Comparison of ENCODE assay signal across 9 mouse cellular contexts in the genomic region with DNA sequence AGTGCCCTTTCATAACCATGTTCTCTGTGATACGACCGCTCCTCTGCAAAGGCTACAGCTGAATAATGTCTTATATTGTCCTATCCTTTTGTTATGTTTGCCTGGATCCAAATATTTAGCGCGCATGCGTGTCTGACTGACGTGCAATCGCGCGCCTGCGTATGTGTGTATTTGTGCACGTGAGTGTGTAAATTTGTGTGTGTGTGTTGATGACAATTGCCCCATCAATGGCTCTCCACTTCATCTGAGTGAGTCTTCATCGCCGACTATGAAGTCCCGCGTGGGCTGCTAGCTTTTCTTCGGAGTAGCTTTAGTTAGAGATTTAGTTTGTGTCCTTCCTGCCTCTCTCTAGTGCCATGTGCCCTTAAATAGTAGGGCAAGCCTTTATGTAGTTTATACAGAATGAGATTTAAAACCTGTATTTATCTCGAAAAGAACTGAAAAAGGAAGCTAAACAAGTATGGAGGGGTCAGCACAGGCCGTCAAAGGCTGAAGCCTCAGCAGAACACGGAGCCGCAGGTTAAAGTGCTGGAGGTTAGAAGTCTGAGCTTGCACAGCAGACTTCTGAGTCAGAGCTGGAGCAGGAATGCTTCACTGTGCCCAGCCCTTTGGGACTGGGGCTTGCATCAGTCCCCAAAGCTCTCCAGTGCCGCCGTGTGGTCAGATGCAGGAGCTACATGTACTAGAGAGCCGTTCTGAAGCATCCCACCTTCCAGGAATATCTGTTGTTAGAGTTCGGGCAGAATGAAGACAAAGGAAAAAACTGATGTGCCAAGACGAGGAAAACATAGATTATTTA. TPM values are rescaled to one million over a fixed set of nuclear protein-coding genes. Genes with fewer than 3 reads are reported as not detected.
DNase-seq lines count a peak whose midpoint lies in the region; ATAC-seq and TF ChIP-seq lines count a peak whose summit lies in the region.
"Had no signal": no experiment of that assay in that cellular context is flagged by ENCODE, and none has a peak within 500 bp of the region (broad histone marks: within the 10 kb centered on the region; RNA-seq: fewer than 3 reads in every experiment).

No protein-coding gene starts in this region.

- no peak overlapping the region for H3K4me3 ChIP-seq in forebrain, embryonic 11.5 days (ENCODE audit: low read depth, low read length)
- no peak overlapping the region for H3K4me3 ChIP-seq in heart, embryonic 16.5 days (ENCODE audit: low read length)
- H3K4me3 ChIP-seq in liver, embryonic 14.5 days (ENCODE audit: insufficient read depth in 1 of 2, low read depth in 2 of 2, low read length in 2 of 2), result no peak overlapping the region
- no peak overlapping the region for H3K4me3 ChIP-seq in neural tube, embryonic 15.5 days (replicated peaks)
- H3K4me3 ChIP-seq: erythroblast, embryonic 14.5 days had no signal

- WGBS in forebrain, embryonic 11.5 days, result 54% methylated on average over 25 of the region's 25 CpGs
- 47% methylated on average over 25 of the region's 25 CpGs for WGBS in heart, embryonic 16.5 days
- 46% methylated on average over 25 of the region's 25 CpGs for WGBS in liver, embryonic 14.5 days (ENCODE audit: insufficient replicate concordance)
- 54% methylated on average over 25 of the region's 25 CpGs for WGBS in neural tube, embryonic 15.5 days

- TF ChIP-seq CTCF in liver, embryonic 14.5 days (IDR thresholded peaks at IDR 0.05; ENCODE audit: low read depth), result peak; percentile 91

- TF ChIP-seq EP300 in liver, embryonic 14.5 days (IDR thresholded peaks at IDR 0.05; ENCODE audit: low read depth), result no peak

- no peak overlapping the region for H3K27ac ChIP-seq in forebrain, embryonic 11.5 days (ENCODE audit: low read depth, low read length)
- H3K27ac ChIP-seq in heart, embryonic 16.5 days (ENCODE audit: low read length), result no peak overlapping the region
- H3K27ac ChIP-seq in liver, embryonic 14.5 days, result no peak overlapping the region
- H3K27ac ChIP-seq in neural tube, embryonic 15.5 days (replicated peaks), result no peak overlapping the region

- no peaks in the 10 kb centered on the region for H3K27me3 ChIP-seq in forebrain, embryonic 11.5 days (ENCODE audit: control insufficient read depth, insufficient read depth, low read length)
- no peaks in the 10 kb centered on the region for H3K27me3 ChIP-seq in heart, embryonic 16.5 days (ENCODE audit: control insufficient read depth, insufficient read depth, low read length)
- H3K27me3 ChIP-seq in liver, embryonic 14.5 days (ENCODE audit: control insufficient read depth, insufficient read depth, low read length), result no peaks in the 10 kb centered on the region
- no peaks in the 10 kb centered on the region for H3K27me3 ChIP-seq in neural tube, embryonic 15.5 days (replicated peaks)

- ATAC-seq in CD4-positive, CD25-positive, alpha-beta regulatory T cell, adult 4 months, result peak; percentile 99
- peak; percentile 76 for ATAC-seq in forebrain, embryonic 11.5 days (replicated peaks; ENCODE audit: low FRiP score)
- ATAC-seq in heart, embryonic 16.5 days (replicated peaks; ENCODE audit: extremely low read depth, insufficient read depth, low FRiP score), result peak; percentile 87
- peak; percentile 55; the same call in 1 of the 2 replicates for ATAC-seq in liver, embryonic 14.5 days (ENCODE audit: insufficient read depth)
- peak; percentile 80 for ATAC-seq in neural tube, embryonic 15.5 days (ENCODE audit: low FRiP score)

- H3K4me1 ChIP-seq in forebrain, embryonic 11.5 days (replicated peaks; ENCODE audit: control insufficient read depth, insufficient read depth, low read length), result no peaks in the 10 kb centered on the region
- H3K4me1 ChIP-seq in heart, embryonic 16.5 days (ENCODE audit: control insufficient read depth, insufficient read depth, low read length), result peaks cover 5% of the 10 kb centered on the region; the same call in 1 of the 2 replicates
- no peaks in the 10 kb centered on the region for H3K4me1 ChIP-seq in liver, embryonic 14.5 days (replicated peaks; ENCODE audit: control insufficient read depth in 2 of 2, insufficient read depth in 2 of 2, low read length in 1 of 2)
- H3K4me1 ChIP-seq in neural tube, embryonic 15.5 days, result peaks cover 3% of the 10 kb centered on the region; the same call in 1 of the 2 replicates

- H3K9me3 ChIP-seq in forebrain, embryonic 11.5 days (ENCODE audit: control insufficient read depth, low read length), result no peaks in the 10 kb centered on the region
- no peaks in the 10 kb centered on the region for H3K9me3 ChIP-seq in heart, embryonic 16.5 days (replicated peaks; ENCODE audit: control insufficient read depth, low read length)
- H3K9me3 ChIP-seq in liver, embryonic 14.5 days (ENCODE audit: control insufficient read depth, low read length), result no peaks in the 10 kb centered on the region
- no peaks in the 10 kb centered on the region for H3K9me3 ChIP-seq in neural tube, embryonic 15.5 days (replicated peaks)

- no peaks in the 10 kb centered on the region for H3K36me3 ChIP-seq in forebrain, embryonic 11.5 days (ENCODE audit: control insufficient read depth, insufficient read depth, low read length)
- no peaks in the 10 kb centered on the region for H3K36me3 ChIP-seq in heart, embryonic 16.5 days (ENCODE audit: control insufficient read depth, insufficient read depth)
- no peaks in the 10 kb centered on the region for H3K36me3 ChIP-seq in liver, embryonic 14.5 days (replicated peaks; ENCODE audit: control insufficient read depth, insufficient read depth, low read depth)
- H3K36me3 ChIP-seq in neural tube, embryonic 15.5 days, result no peaks in the 10 kb centered on the region

- H3K4me2 ChIP-seq in forebrain, embryonic 11.5 days (ENCODE audit: low read depth, low read length, severe bottlenecking), result no peak overlapping the region
- peak overlapping the region; percentile 43 for H3K4me2 ChIP-seq in heart, embryonic 16.5 days (ENCODE audit: low read depth, low read length)
- no peak overlapping the region for H3K4me2 ChIP-seq in liver, embryonic 14.5 days (ENCODE audit: low read depth)
- 0 out of 2 replicates have a peak overlapping the region, but pooled peaks have one; percentile 15 for H3K4me2 ChIP-seq in neural tube, embryonic 15.5 days

- H3K9ac ChIP-seq in forebrain, embryonic 11.5 days (ENCODE audit: low read length), result no peak overlapping the region
- H3K9ac ChIP-seq in heart, embryonic 16.5 days (ENCODE audit: low read length), result peak overlapping the region; percentile 50; the same call in 1 of the 2 replicates
- no peak overlapping the region for H3K9ac ChIP-seq in liver, embryonic 14.5 days (replicated peaks)
- H3K9ac ChIP-seq in neural tube, embryonic 15.5 days (replicated peaks), result no peak overlapping the region

- DNase-seq in c-Kit-positive CD71-negative TER-119-negative erythroid progenitor cells, embryonic 14.5 days (ENCODE audit: low read depth), result peak; percentile 44
- peak; percentile 89 for DNase-seq in forebrain, embryonic 11.5 days (ENCODE audit: low spot score)
- DNase-seq in kidney, postnatal 36 days, result peak; percentile 77 to 89
- peak; percentile 17 to 32 (median 26) for DNase-seq in liver, embryonic 14.5 days (ENCODE audit: low read depth in 3 of 3, low spot score in 3 of 3)
- peak; percentile 88 for DNase-seq in testis, postnatal 10 days (ENCODE audit: low spot score)

RNA-seq across cellular contexts. Expression of gene Shcbp1l, which starts 38.5 kb away (rescaled TPM):
- polyA plus RNA-seq in CD4-positive, CD25-positive, alpha-beta regulatory T cell, adult 4 months (2017; shearing (Covaris generic)), result under 1 TPM; 0.26 to 0.47 TPM
- polyA plus RNA-seq in forebrain, embryonic 11.5 days (2014; fragmentation: Nextera tagmentation; extraction: Ambion mirVana), result 0.19 and 0.37 TPM in 2 replicates
- polyA plus RNA-seq in heart, embryonic 16.5 days (2015; fragmentation: Nextera tagmentation; extraction: Ambion mirVana), result 0.11 and 0.26 TPM in 2 replicates
- polyA plus RNA-seq in liver, embryonic 14.5 days (2012; rRNA removed), result 0.22 and 0.27 TPM in 2 replicates
- polyA plus RNA-seq in liver, embryonic 14.5 days (2014; fragmentation: Nextera tagmentation; extraction: Ambion mirVana), result 0.28 and 0.32 TPM in 2 replicates
- 0.43 and 0.75 TPM in 2 replicates for polyA plus RNA-seq in neural tube, embryonic 15.5 days (2015; fragmentation: Nextera tagmentation; extraction: Ambion mirVana)
- polyA plus RNA-seq: erythroblast, embryonic 14.5 days had no signal

RNA-seq across cellular contexts. Expression of gene Lamc1, which starts 53.9 kb away (rescaled TPM):
- 10 to 100 TPM; 11.6 to 12.5 TPM for polyA plus RNA-seq in CD4-positive, CD25-positive, alpha-beta regulatory T cell, adult 4 months (2017; shearing (Covaris generic))
- polyA plus RNA-seq in forebrain, embryonic 11.5 days (2014; fragmentation: Nextera tagmentation; extraction: Ambion mirVana), result 31.4 and 31.5 TPM in 2 replicates
- polyA plus RNA-seq in heart, embryonic 16.5 days (2015; fragmentation: Nextera tagmentation; extraction: Ambion mirVana), result 73.8 and 85.3 TPM in 2 replicates
- 10.0 and 10.8 TPM in 2 replicates for polyA plus RNA-seq in liver, embryonic 14.5 days (2012; rRNA removed)
- 7.5 and 8.0 TPM in 2 replicates for polyA plus RNA-seq in liver, embryonic 14.5 days (2014; fragmentation: Nextera tagmentation; extraction: Ambion mirVana)
- polyA plus RNA-seq in neural tube, embryonic 15.5 days (2015; fragmentation: Nextera tagmentation; extraction: Ambion mirVana), result 17.1 and 22.8 TPM in 2 replicates

Comparison
In these comparisons a context has a peak if more than half of its experiments do, and no peak if none do; other contexts are left out.
1. DNase-seq: peak in every context shown above with its lines; median percentile 89 in forebrain, embryonic 11.5 days; 88 in testis, postnatal 10 days; 83 in kidney, postnatal 36 days; 44 in c-Kit-positive CD71-negative TER-119-negative erythroid progenitor cells, embryonic 14.5 days; 26 in liver, embryonic 14.5 days.
2. H3K4me2 ChIP-seq: peak in heart, embryonic 16.5 days (single experiment) and neural tube, embryonic 15.5 days (single experiment); none in forebrain, embryonic 11.5 days (single experiment) and liver, embryonic 14.5 days (single experiment).
3. Peak in every context shown above with its lines, with median percentiles within 50 percentile points of each other: ATAC-seq.